Mouse (Mus musculus) spleen, adult 2 months (tissue): ENCODE measurements around the gene Phf12.

Source experiments
- CTCF ChIP-seq: fragments of 200-500 bp; IDR thresholded peaks from 2 replicates; pipeline ENCODE4 v1.5.1; 2011; ENCODE audit warnings: mild to moderate bottlenecking, inconsistent platforms; ENCODE audit not compliant: insufficient read depth, insufficient read length, insufficient replicate concordance; ENCODE audit errors: extremely low read depth
- POLR2A ChIP-seq: fragments of 200-500 bp; IDR thresholded peaks from 2 replicates; pipeline ENCODE4 v1.6.1; 2011; ENCODE audit warnings: low read depth, low read length, inconsistent platforms

DNA sequence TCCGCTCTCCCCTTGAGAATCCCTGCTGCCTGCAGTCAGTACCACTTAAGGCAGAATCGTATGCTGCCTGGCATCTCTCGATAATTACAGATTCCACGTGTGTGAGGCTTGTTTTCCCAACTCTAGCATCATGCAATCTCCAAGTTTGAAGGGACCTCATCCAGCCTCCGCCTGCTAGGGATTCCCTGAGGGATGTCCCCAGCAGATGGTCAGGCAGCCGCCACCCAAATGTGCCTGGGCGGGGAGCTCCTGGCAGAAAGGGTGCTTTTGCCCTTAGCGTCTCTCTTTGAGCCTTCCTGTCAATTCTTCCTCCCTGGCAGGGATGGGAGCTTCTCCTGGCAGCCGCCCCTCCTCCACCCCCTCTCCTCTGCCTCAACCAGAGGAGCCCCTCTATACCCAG is 22.4 kb upstream of the Phf12 start:
- TF ChIP-seq CTCF = no peak
- no peak for TF ChIP-seq POLR2A
